Mouse (Mus musculus) cerebellum, postnatal 4 days (tissue): ENCODE results near the gene Cacna2d4.

Experiments used
- DNase-seq, 2 experiments: peaks; one replicate each; pipeline ENCODE4 v3.0.0; 2022; ENCODE audit warnings: low spot score in 2 of 2, mixed read lengths in 1 of 2

The Cacna2d4 gene

GRCm38 (mm10) chr6:119310176-119310575, 73.8 kb downstream of the Cacna2d4 start:
- DNase-seq = no peak

GRCm38 (mm10) chr6:119312381-119312780, 76.1 kb downstream of the Cacna2d4 start:
- no peak for DNase-seq

DNA sequence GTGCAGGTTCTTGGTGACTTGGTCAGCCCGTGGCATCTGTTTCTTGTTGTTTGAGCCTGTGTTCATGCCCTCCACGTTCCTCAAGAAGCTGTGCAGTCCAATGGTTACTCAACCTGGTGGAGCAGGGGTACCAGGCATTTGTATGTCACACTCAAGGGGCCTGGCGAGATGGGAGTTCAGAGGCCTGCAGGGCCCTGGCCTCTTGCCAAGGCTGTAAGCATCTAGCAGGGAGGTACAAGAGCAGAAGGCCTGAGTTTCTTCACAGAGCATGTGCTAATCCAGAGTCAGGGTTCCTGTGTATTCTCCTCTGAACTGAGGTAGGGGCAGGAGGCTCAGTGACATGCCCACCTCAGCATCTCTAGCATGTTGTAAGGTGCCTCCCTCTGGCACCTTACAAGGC, 76.8 kb downstream of the Cacna2d4 start:
- DNase-seq = no peak

GRCm38 (mm10) chr6:119313588-119314375, 77.5 kb downstream of the Cacna2d4 start:
- no peak for DNase-seq

DNA sequence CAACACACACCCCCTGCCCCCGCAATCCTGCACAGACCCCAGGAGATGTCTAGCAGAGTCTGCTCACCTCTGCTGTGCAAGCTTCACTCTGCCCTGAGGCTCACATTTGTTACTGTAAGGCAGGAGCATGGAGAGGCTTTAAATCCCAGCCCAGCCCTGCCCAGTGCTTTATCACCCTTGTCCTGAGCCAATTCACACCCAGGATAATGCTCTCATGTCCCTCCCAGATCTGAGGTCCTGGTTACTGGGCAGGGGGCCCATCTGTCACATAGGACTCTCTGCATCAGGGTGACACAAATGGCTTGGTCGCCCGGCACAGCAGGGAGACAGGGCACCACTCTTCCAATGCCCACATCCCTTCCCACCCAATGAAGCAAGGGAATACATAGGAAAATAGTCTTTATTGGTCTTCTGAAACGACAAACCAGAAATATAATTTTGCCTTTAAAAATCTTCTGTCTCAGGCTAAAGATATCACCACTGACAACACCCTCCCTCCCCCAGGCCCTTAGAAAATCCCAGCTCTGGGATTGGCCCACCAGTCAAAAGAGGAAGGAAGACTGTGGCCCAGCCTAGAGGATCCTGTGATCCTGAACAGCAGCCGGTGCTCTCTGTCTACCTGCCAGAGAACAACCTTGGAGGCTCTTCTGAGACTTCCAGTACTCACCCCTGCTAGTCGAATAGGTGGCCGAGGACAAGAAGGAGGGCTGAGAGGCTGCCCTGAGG, 78.6 kb downstream of the Cacna2d4 start:
- DNase-seq = peak in 1 of 2 experiments; percentile 26

GRCm38 (mm10) chr6:119318732-119319131, 82.4 kb downstream of the Cacna2d4 start:
- no peak for DNase-seq

- peak in 1 of 2 experiments; percentile 26 for DNase-seq
Observed at GRCm38 (mm10) chr6:119319358-119319757, 83.0 kb downstream of the Cacna2d4 start.

DNA sequence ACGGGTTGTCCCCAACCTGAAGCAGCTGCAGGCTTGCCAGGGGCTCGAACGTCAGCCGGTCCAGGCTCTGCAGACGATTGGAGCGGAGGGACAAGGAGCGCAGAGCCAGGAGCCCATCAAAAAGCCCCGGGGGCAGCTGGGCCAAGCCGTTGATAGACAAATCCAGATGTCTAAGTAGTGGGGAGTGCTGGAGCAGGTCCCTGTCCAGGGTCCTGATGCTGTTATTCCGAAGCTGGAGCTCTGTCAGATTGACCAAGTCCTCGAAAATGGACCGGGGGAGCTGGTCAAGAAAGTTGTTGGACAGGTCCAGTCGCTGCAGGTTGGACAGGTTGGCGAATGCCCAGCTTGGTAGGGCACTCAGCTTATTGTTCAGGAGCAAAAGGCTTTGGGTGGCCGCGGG, 84.2 kb downstream of the Cacna2d4 start:
- no peak for DNase-seq

DNA sequence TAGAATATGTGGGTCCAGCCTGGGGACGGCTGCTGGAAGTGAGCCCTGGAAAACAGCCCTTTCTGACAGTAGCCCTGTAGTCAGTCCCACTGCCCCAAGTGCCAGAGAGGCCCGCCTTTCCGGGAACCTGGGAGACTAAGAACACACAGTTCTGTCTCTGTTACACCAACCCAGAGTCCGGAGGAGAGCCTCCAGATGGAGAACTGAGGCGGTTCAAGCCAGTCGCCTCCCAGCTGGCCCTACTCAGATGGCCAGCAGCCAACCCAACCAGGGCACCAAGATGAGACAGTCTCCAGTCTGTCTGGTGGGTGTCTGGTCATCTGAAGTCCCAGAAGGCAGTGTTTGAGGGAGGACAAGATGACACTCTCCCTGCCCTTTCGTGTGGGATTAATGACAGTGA, 85.4 kb downstream of the Cacna2d4 start:
- peak in 1 of 2 experiments; percentile 58 for DNase-seq

GRCm38 (mm10) chr6:119324776-119325175, 88.5 kb downstream of the Cacna2d4 start:
- DNase-seq = no peak

GRCm38 (mm10) chr6:119325978-119326377, 89.7 kb downstream of the Cacna2d4 start:
- DNase-seq = no peak

DNA sequence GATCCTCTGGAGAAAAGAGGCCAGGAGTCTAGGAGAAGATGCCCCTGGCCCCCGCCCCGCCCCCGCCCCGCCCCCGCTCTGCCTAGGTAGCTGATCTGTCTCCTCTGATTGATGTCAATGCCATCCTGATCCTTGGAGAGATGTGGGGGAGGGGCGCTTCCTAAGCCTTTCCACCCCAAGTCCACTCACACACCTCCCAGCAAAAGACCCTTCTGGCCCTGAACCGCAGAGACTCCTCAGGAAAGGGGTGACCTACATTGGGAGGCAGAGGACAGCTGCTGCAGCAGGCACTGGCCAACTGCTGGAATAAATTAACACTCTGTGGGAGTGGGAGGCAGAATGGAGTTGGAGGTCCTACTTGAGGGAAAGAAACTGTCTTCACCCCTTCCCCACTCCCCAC, 90.2 kb downstream of the Cacna2d4 start:
- no peak for DNase-seq

DNA sequence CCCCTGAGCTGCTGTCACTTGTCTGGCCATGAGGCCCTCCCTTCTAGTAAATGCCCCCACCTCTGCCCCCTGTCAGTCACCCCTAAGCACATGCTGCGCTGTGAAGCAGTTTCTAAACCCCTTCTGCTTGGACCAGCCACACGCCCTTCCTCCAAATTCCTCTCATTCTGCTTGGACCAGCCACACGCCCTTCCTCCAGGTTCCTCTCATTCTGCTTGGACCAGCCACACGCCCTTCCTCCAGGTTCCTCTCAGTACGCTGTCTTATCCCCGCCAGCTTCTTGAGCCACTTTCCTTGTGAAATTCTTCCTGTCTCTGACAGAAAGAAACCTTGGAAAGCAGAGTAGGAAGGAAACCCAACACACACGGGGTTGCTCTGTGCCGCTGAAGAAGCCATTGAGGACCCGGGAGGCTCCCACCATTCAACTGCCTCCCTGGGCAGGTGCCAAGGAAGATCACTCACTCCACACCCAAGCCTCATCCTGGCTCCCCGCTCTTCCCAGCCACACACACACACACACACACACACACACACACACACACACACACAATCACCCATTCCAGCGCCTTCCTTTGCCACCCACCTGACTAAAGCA, 92.3 kb downstream of the Cacna2d4 start:
- DNase-seq = peak in 1 of 2 experiments; percentile 55

DNA sequence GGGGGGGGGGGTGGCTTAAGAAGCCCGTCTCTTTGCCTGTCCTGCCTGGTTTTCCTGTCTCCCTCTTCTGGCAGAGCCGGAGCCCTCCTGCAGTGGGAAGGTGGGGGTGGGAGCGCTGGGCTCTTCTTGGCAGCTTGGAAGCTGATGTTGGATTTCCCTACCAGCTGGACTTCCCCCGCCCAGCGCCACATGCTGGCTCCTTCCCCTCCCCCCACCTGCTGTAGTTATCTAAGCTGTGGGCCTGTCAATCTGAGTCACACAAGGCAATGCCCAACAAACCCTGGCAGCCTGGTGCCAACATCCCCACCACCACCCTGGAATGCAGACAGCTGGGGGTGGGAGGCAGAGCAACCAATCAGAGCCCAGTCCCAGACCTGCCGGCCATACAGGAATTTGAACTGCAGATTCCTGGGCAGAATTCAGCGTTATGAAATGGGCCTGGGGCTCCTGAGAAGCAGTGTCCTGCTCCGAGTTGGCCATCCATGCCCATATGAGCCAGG, 92.9 kb downstream of the Cacna2d4 start:
- peak; percentile 50 to 83 for DNase-seq

DNA sequence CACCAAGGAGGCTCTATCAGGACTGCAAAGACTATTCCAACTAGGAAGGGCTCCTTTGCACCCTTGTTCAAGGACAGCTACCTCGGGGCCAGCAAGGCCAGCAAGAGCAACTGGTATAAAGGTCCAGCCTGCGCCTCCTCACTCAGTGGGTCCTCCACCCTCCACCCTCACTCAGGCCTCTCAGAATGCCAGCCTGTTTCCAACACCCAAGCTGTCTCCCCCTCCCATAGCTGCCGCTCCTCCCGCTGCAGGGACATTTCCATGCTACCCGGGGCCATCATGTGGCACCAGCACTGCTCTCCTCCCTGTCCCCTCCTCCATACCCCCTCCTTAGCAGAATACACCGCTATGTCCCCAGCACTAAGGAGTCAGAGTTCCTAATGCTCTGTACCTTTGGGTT, 93.6 kb downstream of the Cacna2d4 start:
- DNase-seq = peak in 1 of 2 experiments; percentile 22

- DNase-seq = peak in 1 of 2 experiments; percentile 57
Observed at GRCm38 (mm10) chr6:119330506-119330905, 94.2 kb downstream of the Cacna2d4 start, which contains the start of gene Lrtm2. Lrtm2 (minus strand) TSS chr6:119330766.

GRCm38 (mm10) chr6:119332111-119332510, 95.8 kb downstream of the Cacna2d4 start:
- DNase-seq = no peak

DNA sequence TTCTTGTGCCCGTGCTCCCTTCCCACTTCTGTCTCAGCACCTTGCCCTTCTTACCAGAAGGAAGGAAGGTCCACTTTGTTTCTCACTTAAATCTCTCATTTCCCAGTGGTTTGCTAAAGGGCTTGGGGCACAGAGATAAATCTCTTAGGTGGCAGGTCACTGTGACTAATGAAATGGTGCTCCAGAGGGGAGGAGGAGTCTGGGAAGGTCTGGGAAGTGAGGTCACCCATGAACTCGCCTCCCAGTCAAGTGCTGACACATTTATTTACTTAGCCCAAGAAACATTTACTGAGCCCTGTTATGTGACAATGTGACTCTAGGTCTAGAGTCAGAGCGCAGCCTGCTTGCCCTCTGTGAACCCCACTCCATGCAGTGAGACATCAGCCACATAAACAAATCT, 96.9 kb downstream of the Cacna2d4 start:
- no peak for DNase-seq

- DNase-seq = no peak
Observed at GRCm38 (mm10) chr6:119333831-119334230, 97.5 kb downstream of the Cacna2d4 start.

- DNase-seq = no peak
Observed at GRCm38 (mm10) chr6:119336124-119336523, 99.8 kb downstream of the Cacna2d4 start.

- DNase-seq = no peak
Observed at GRCm38 (mm10) chr6:119337287-119337686, 101.0 kb downstream of the Cacna2d4 start.
